Mouse (Mus musculus): ENCODE measurements at regions not wholly inside any gene's neighbourhood (a gene's known extent, or its start where the extent isn't known, plus 50 kb on each side); places are given as distances from the start of the nearest gene placed in this dataset.

GRCm38 (mm10) chr13:56357955-56358354, 61.6 kb upstream of the Cxcl14 start:
- Histone ChIP-seq H3K27me3 (ENCODE audit: insufficient read depth, low read length) (no peaks in the 10 kb centered on the region), H3K27ac (no peak overlapping the region), H3K9me3 (ENCODE audit: low read length) (no peaks in the 10 kb centered on the region), H3K9ac (replicated peaks; ENCODE audit: low read length) (no peak overlapping the region), H3K4me3 (ENCODE audit: low read length) (no peak overlapping the region), H3K4me2 (ENCODE audit: low read depth, low read length) (no peak overlapping the region), H3K36me3 (ENCODE audit: insufficient read depth, low read length) (no peaks in the 10 kb centered on the region), H3K4me1 (ENCODE audit: insufficient read depth, low read length) (no peaks in the 10 kb centered on the region)
- no peak for ATAC-seq
- 90% methylated on average over 3 of the region's 3 CpGs for WGBS
- TF ChIP-seq CTCF (IDR thresholded peaks at IDR 0.05; ENCODE audit: low read depth) = no peak
- DNase-seq (ENCODE audit: low spot score) = no peak

DNA sequence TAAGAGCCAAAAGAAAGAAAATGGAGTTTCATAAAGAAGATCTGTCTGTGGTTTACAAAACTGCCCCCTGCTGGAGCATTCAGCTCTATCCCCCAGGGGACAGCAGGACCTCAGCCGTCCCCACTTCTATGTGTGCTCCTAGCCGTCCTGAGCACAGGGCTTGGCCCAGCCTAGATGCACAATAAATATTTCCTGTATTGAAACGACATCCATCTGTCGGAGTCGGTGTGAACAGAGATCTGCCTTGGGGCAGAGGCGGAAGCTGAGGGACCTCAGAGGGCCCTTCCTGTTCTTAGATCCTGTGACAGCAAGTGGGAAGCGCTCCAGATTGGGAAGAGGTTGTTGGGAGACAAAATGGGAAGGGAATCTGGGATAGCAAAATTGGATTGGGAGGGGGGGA, 62.5 kb upstream of the Cxcl14 start:
- H3K4me3 ChIP-seq (ENCODE audit: low read length) = no peak overlapping the region
- H3K4me2 ChIP-seq (ENCODE audit: low read depth, low read length) = no peak overlapping the region
- no peaks in the 10 kb centered on the region for H3K36me3 ChIP-seq (ENCODE audit: insufficient read depth, low read length)
- no peak for ATAC-seq
- DNase-seq (ENCODE audit: low spot score) = no peak
- H3K9ac ChIP-seq (replicated peaks; ENCODE audit: low read length) = no peak overlapping the region
- no peaks in the 10 kb centered on the region for H3K27me3 ChIP-seq (ENCODE audit: insufficient read depth, low read length)
- no peaks in the 10 kb centered on the region for H3K9me3 ChIP-seq (ENCODE audit: low read length)
- TF ChIP-seq CTCF (IDR thresholded peaks at IDR 0.05; ENCODE audit: low read depth) = no peak
- H3K4me1 ChIP-seq (ENCODE audit: insufficient read depth, low read length) = no peaks in the 10 kb centered on the region
- 69% methylated on average over 7 of the region's 7 CpGs for WGBS
- no peak overlapping the region for H3K27ac ChIP-seq

GRCm38 (mm10) chr13:56359554-56359953, 63.2 kb upstream of the Cxcl14 start:
- no peak overlapping the region for H3K4me2 ChIP-seq (ENCODE audit: low read depth, low read length)
- no peak for ATAC-seq
- no peak overlapping the region for H3K9ac ChIP-seq (replicated peaks; ENCODE audit: low read length)
- no peak for DNase-seq (ENCODE audit: low spot score)
- H3K9me3 ChIP-seq (ENCODE audit: low read length) = no peaks in the 10 kb centered on the region
- no peak overlapping the region for H3K4me3 ChIP-seq (ENCODE audit: low read length)
- no peak overlapping the region for H3K27ac ChIP-seq
- no peaks in the 10 kb centered on the region for H3K4me1 ChIP-seq (ENCODE audit: insufficient read depth, low read length)
- TF ChIP-seq CTCF (IDR thresholded peaks at IDR 0.05; ENCODE audit: low read depth) = no peak
- no peaks in the 10 kb centered on the region for H3K36me3 ChIP-seq (ENCODE audit: insufficient read depth, low read length)
- 83% methylated on average over 18 of the region's 18 CpGs for whole genome bisulfite sequencing
- H3K27me3 ChIP-seq (ENCODE audit: insufficient read depth, low read length) = no peaks in the 10 kb centered on the region

- Histone ChIP-seq H3K9me3 (ENCODE audit: low read length) (no peaks in the 10 kb centered on the region), H3K4me1 (ENCODE audit: insufficient read depth, low read length) (no peaks in the 10 kb centered on the region), H3K9ac (replicated peaks; ENCODE audit: low read length) (no peak overlapping the region), H3K27ac (no peak overlapping the region), H3K27me3 (ENCODE audit: insufficient read depth, low read length) (no peaks in the 10 kb centered on the region), H3K4me2 (ENCODE audit: low read depth, low read length) (no peak overlapping the region), H3K4me3 (ENCODE audit: low read length) (no peak overlapping the region), H3K36me3 (ENCODE audit: insufficient read depth, low read length) (no peaks in the 10 kb centered on the region)
- DNase-seq (ENCODE audit: low spot score) (no peak), ATAC-seq (no peak)
- TF ChIP-seq CTCF (IDR thresholded peaks at IDR 0.05; ENCODE audit: low read depth) = no peak
- 77% methylated on average over 2 of the region's 2 CpGs for WGBS
These were observed 64.5 kb upstream of the Cxcl14 start for GRCm38 (mm10) chr13:56360803-56361202.

- Histone ChIP-seq H3K4me3 (ENCODE audit: low read length) (no peak overlapping the region), H3K4me1 (ENCODE audit: insufficient read depth, low read length) (no peaks in the 10 kb centered on the region), H3K4me2 (ENCODE audit: low read depth, low read length) (no peak overlapping the region), H3K27me3 (ENCODE audit: insufficient read depth, low read length) (no peaks in the 10 kb centered on the region), H3K9me3 (ENCODE audit: low read length) (no peaks in the 10 kb centered on the region), H3K27ac (no peak overlapping the region), H3K9ac (replicated peaks; ENCODE audit: low read length) (no peak overlapping the region), H3K36me3 (ENCODE audit: insufficient read depth, low read length) (no peaks in the 10 kb centered on the region)
- DNase-seq (ENCODE audit: low spot score) (no peak), ATAC-seq (no peak)
- no peak for TF ChIP-seq CTCF (IDR thresholded peaks at IDR 0.05; ENCODE audit: low read depth)
- WGBS = 86% methylated on average over 4 of the region's 4 CpGs
These were observed 64.2 kb upstream of the Gm3045 start for GRCm38 (mm10) chr13:56362238-56362637.

- Histone ChIP-seq H3K9me3 (ENCODE audit: low read length) (no peaks in the 10 kb centered on the region), H3K27me3 (ENCODE audit: insufficient read depth, low read length) (no peaks in the 10 kb centered on the region), H3K4me3 (ENCODE audit: low read length) (no peak overlapping the region), H3K27ac (no peak overlapping the region), H3K4me2 (ENCODE audit: low read depth, low read length) (no peak overlapping the region), H3K4me1 (ENCODE audit: insufficient read depth, low read length) (no peaks in the 10 kb centered on the region), H3K9ac (replicated peaks; ENCODE audit: low read length) (no peak overlapping the region), H3K36me3 (ENCODE audit: insufficient read depth, low read length) (no peaks in the 10 kb centered on the region)
- DNase-seq (ENCODE audit: low spot score) = no peak
- WGBS = 47% methylated on average over 13 of the region's 13 CpGs
- no peak for ATAC-seq
- TF ChIP-seq CTCF (IDR thresholded peaks at IDR 0.05; ENCODE audit: low read depth) = no peak
These were observed 63.7 kb upstream of the Gm3045 start for GRCm38 (mm10) chr13:56362646-56363045.

GRCm38 (mm10) chr13:56369600-56369999, 56.8 kb upstream of the Gm3045 start:
- Histone ChIP-seq H3K9ac (replicated peaks; ENCODE audit: low read length) (no peak overlapping the region), H3K9me3 (ENCODE audit: low read length) (no peaks in the 10 kb centered on the region), H3K27ac (no peak overlapping the region), H3K4me1 (ENCODE audit: insufficient read depth, low read length) (no peaks in the 10 kb centered on the region), H3K4me3 (ENCODE audit: low read length) (no peak overlapping the region), H3K4me2 (ENCODE audit: low read depth, low read length) (no peak overlapping the region), H3K27me3 (ENCODE audit: insufficient read depth, low read length) (no peaks in the 10 kb centered on the region), H3K36me3 (ENCODE audit: insufficient read depth, low read length) (no peaks in the 10 kb centered on the region)
- no peak for TF ChIP-seq CTCF (IDR thresholded peaks at IDR 0.05; ENCODE audit: low read depth)
- 60% methylated on average over 2 of the region's 2 CpGs for WGBS
- ATAC-seq (no peak), DNase-seq (ENCODE audit: low spot score) (no peak)
